Mouse (Mus musculus) liver, embryonic 14.5 days (tissue): ENCODE measurements around the gene Pnmt. TPM values are rescaled to one million over a fixed set of nuclear protein-coding genes. Genes with fewer than 3 reads are reported as not detected.

Experiments
- ATAC-seq: fragments of 200-750 bp; cut with Nextera tagmentation; 2 replicates; pipeline ENCODE4 v1.8.0; 2017; ENCODE audit warnings: moderate number of reproducible peaks, mild to moderate bottlenecking, moderate library complexity; ENCODE audit not compliant: insufficient read depth
- DNase-seq, 3 experiments: peaks; one replicate each; pipeline ENCODE4 v3.0.0-alpha.2; 2012 to 2013; ENCODE audit warnings: low read depth in 3 of 3, low spot score in 3 of 3
- H3K27ac ChIP-seq: fragments of 300-500 bp; sonication (generic); 2 replicates; pipeline ENCODE4 v1.5.1; 2014; ENCODE audit warnings: moderate library complexity, mild to moderate bottlenecking, control low read depth, inconsistent platforms
- H3K27me3 ChIP-seq: fragments of 300-500 bp; sonication (generic); 2 replicates; pipeline ENCODE4 v1.6.1; 2014; ENCODE audit warnings: mild to moderate bottlenecking, low read length, moderate library complexity; ENCODE audit not compliant: control insufficient read depth, insufficient read depth
- H3K36me3 ChIP-seq: fragments of 300-500 bp; sonication (generic); replicated peaks from 2 replicates; pipeline ENCODE4 v1.6.1; 2014; ENCODE audit warnings: low read depth; ENCODE audit not compliant: control insufficient read depth, insufficient read depth
- H3K4me1 ChIP-seq, 2 experiments: fragments of 200-500 bp in 1 of 2; fragments of 300-500 bp in 1 of 2; sonication (generic) in 1 of 2; replicated peaks; 2 replicates each; pipeline ENCODE4 v1.6.1; 2012 to 2014; ENCODE audit warnings: antibody characterized with exemption in 1 of 2, inconsistent platforms in 1 of 2, low read length in 1 of 2; ENCODE audit not compliant: control insufficient read depth in 2 of 2, insufficient read depth in 2 of 2
- H3K4me2 ChIP-seq: fragments of 300-500 bp; sonication (generic); 2 replicates; pipeline ENCODE4 v1.6.1; 2014; ENCODE audit warnings: low read depth, mild to moderate bottlenecking, control low read depth, moderate library complexity
- H3K4me3 ChIP-seq, 2 experiments: fragments of 200-500 bp in 1 of 2; fragments of 300-500 bp in 1 of 2; sonication (generic) in 1 of 2; 2 replicates each; pipeline ENCODE4 v1.5.1; 2012 to 2014; ENCODE audit warnings: low read depth in 2 of 2, low read length in 2 of 2, mild to moderate bottlenecking in 2 of 2, control low read depth in 1 of 2, inconsistent platforms in 1 of 2, moderate library complexity in 1 of 2; ENCODE audit not compliant: insufficient read depth in 1 of 2
- H3K9ac ChIP-seq: fragments of 300-500 bp; sonication (generic); replicated peaks from 2 replicates; pipeline ENCODE4 v1.6.1; 2014; ENCODE audit warnings: mild to moderate bottlenecking, control low read depth, moderate library complexity
- H3K9me3 ChIP-seq: fragments of 300-500 bp; sonication (generic); 2 replicates; pipeline ENCODE4 v1.6.1; 2016; ENCODE audit warnings: low read length, mixed read lengths; ENCODE audit not compliant: control insufficient read depth
- CTCF ChIP-seq: IDR thresholded peaks from 2 replicates; pipeline ENCODE4 v1.5.1; 2016; ENCODE audit warnings: antibody characterized with exemption, low read depth, control low read depth
- EP300 ChIP-seq: IDR thresholded peaks from 2 replicates; pipeline ENCODE4 v1.6.1; 2016; ENCODE audit warnings: antibody characterized with exemption, low read depth
- WGBS: fragments of 180-500 bp; shearing (Covaris S2); extraction: QIAGEN DNeasy Blood & Tissue Kit; methylation state at CpG from one replicate; pipeline ENCODE4 v1.1.7; 2014; ENCODE audit not compliant: insufficient replicate concordance; 5-methylcytosine and 5-hydroxymethylcytosine counted together
- polyA plus RNA-seq, 2 experiments: library from polyadenylated mRNA; depleted of rRNA in 1 of 2; stranded (reverse) in 1 of 2; unstranded in 1 of 2; fragments of >200 nt; fragmentation: Nextera tagmentation in 1 of 2; extraction: Ambion mirVana in 1 of 2; gene quantifications; 2 replicates each; pipeline versions ENCODE4 v1.2.1 to v1.2.3; 2012 to 2014

Gene Pnmt
- polyA plus RNA-seq, 2 experiments: not detected

GRCm38 (mm10) chr11:98395041-98395440 is 8.8 kb downstream of the Pnmt start:
- no peak overlapping the region for H3K4me3 ChIP-seq
- H3K4me2 ChIP-seq: 0 out of 2 replicates have a peak overlapping the region, but pooled peaks have one; percentile 18
- no peaks in the 10 kb centered on the region for H3K9me3 ChIP-seq
- peak overlapping the region; percentile 65 for H3K27ac ChIP-seq
- ATAC-seq: peak; percentile 38
- no peaks in the 10 kb centered on the region for H3K36me3 ChIP-seq
- no peak for TF ChIP-seq CTCF
- no peak for TF ChIP-seq EP300
- DNase-seq: peak in 2 of 3 experiments; percentile 14 to 18
- H3K9ac ChIP-seq: peak overlapping the region; percentile 2
- WGBS: 11% methylated on average over 4 of the region's 4 CpGs
- no peaks in the 10 kb centered on the region for H3K27me3 ChIP-seq
- peaks cover 34 to 35% of the 10 kb centered on the region in 2 experiments for H3K4me1 ChIP-seq

DNA sequence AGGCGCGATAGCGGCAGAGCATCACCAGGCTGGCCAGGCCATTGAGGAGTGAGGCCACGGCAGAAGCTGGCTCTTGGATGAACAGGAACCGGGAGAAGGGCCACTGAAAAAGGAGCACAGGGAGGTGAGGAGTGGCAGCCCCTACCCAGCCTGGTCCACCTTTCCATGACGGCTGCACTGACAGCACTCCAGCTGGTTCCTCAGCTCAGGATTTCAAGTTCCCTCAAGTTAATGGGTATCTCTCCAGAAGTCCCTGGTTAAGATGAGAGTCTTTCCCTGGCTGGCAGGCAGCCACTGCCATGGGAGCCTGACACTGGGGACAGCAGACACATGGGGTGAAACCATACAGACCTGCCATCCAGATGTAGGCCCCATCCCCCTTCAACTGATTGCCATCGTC is 11.7 kb downstream of the Pnmt start:
- Histone ChIP-seq H3K27me3 (no peaks in the 10 kb centered on the region), H3K27ac (no peak overlapping the region), H3K4me1 (peaks cover 31 to 37% of the 10 kb centered on the region in 2 experiments), H3K4me2 (no peak overlapping the region), H3K4me3 (no peak overlapping the region), H3K9ac (no peak overlapping the region), H3K9me3 (no peaks in the 10 kb centered on the region), H3K36me3 (no peaks in the 10 kb centered on the region)
- 76% methylated on average over 7 of the region's 7 CpGs for WGBS
- TF ChIP-seq CTCF (no peak), EP300 (no peak)
- ATAC-seq: no peak
- DNase-seq: no peak

DNA sequence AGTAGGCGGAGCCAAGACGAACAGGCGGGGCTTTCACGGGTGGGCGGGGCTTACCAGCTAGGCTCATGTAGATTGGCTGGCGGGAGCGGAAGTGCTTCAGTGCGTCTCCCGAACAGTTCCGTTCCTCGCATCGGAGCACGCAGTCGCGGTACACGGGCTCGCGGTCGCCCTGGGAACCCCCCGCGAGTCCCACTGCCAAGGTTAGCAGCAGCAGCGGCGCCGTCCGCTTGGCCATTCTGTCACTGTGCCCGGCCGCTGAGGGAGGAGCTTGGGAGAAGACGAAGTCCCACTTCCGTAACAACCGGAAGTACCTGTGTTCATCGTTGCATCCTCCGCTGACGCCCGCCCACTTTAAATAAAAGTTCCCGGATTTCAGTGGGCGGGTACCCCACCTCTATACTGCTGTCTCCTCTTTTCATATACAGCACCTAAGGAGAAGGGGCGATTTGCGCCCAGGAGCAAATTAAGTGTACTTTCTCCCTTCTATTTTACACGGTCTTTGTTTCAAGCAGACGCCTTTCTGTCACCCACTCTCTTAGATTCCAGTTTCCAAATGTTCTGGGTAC is 14.0 kb downstream of the Pnmt start, which contains the start of gene Pgap3:
Pgap3 (minus strand) TSS at position 330 of the 566 bp plus-strand sequence.
- Histone ChIP-seq H3K27me3 (no peaks in the 10 kb centered on the region), H3K9ac (peak within 1 kb of the TSS; percentile 67), H3K27ac (peak within 1 kb of the TSS; percentile 72), H3K36me3 (no peaks in the 10 kb centered on the region), H3K4me3 (peak within 1 kb of the TSS; percentile 74 to 91), H3K9me3 (no peaks in the 10 kb centered on the region), H3K4me2 (peak within 1 kb of the TSS; percentile 70), H3K4me1 (peaks cover 8 to 15% of the 10 kb centered on the region in 2 experiments)
- DNase-seq (peak; percentile 71 to 72 (median 72)), ATAC-seq (peak; percentile 86)
- WGBS: under 1% methylated on average over 39 of the region's 40 CpGs
- TF ChIP-seq EP300: no peak
- TF ChIP-seq CTCF: no peak

GRCm38 (mm10) chr11:98400816-98401215 is 14.6 kb downstream of the Pnmt start:
- DNase-seq (no peak), ATAC-seq (no peak)
- H3K4me2 ChIP-seq: peak overlapping the region; percentile 70
- H3K27me3 ChIP-seq: no peaks in the 10 kb centered on the region
- H3K9ac ChIP-seq: peak overlapping the region; percentile 67
- no peaks in the 10 kb centered on the region for H3K9me3 ChIP-seq
- H3K4me3 ChIP-seq: peak overlapping the region in 1 of 2 experiments; percentile 74; a peak in 2 of 4 replicates
- TF ChIP-seq CTCF: no peak
- TF ChIP-seq EP300: no peak
- WGBS: 44% methylated on average over 3 of the region's 3 CpGs
- peaks cover 7 to 12% of the 10 kb centered on the region in 2 experiments for H3K4me1 ChIP-seq
- H3K27ac ChIP-seq: no peak overlapping the region
- no peaks in the 10 kb centered on the region for H3K36me3 ChIP-seq

DNA sequence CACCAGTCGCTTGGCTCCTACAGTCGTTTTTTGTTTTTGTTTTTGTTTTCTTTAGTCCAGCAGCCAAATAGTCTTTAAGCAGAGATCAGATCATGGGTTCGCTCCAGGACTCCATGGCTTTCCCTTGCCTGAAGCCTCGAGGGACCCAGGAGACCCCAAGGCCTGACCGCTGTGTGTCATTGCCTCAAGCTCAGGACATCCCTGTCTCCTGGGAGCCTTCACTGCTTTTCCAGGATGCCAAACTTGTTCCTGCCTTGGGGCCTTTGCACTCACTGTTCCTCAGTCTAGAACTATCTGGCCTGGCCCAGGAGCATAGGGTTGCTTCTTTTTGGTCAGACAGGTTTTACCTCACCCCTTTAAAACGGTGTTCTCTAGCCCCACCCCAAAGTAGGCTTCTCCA is 20.4 kb downstream of the Pnmt start:
- DNase-seq: no peak
- no peak overlapping the region for H3K9ac ChIP-seq
- no peaks in the 10 kb centered on the region for H3K9me3 ChIP-seq
- ATAC-seq: no peak
- H3K27me3 ChIP-seq: peaks cover 15% of the 10 kb centered on the region
- H3K4me2 ChIP-seq: no peak overlapping the region
- no peak for TF ChIP-seq CTCF
- TF ChIP-seq EP300: no peak
- 56% methylated on average over 6 of the region's 6 CpGs for WGBS
- no peak overlapping the region for H3K4me3 ChIP-seq
- H3K36me3 ChIP-seq: no peaks in the 10 kb centered on the region
- H3K4me1 ChIP-seq: peaks cover 0 to 6% of the 10 kb centered on the region in 2 experiments; a peak in 2 of 4 replicates
- H3K27ac ChIP-seq: no peak overlapping the region
